Mouse (Mus musculus): ENCODE results near the gene Txndc5.

Txndc5 gene

DNA sequence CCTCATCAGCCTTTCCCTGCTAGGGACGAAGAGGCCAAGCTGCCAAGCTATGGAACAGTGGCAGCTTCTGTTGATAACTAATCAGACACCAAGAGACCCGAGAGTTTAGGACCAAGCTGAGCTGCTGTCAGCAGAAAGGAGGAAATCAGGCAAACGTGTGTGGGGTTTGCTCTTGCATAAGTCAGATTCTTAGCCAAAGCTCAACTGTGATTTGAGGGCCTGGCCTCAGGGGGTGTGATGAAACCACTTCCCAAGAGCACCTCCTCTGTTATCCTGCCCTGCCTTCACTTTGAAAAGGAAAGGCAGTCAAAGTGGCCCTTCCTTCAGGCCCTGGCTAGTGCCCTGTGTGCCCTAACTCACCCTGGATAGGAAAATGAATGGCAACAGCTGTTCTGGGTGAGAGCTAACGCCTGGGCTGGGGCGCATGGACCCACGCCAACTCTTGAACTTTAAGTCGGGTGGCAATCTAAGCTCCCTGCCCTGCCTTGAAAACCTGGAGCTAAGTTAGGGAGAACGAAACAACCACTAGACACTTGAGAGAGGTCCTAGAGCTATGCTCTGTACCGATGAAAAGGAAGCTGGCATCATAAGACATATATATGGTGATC, at the start of gene Txndc5:
Gene Txndc5 (minus strand): TSS at position 138 of the 608 bp plus-strand sequence.
- ChIA-PET POLR2A (interaction anchor here in 3 of 4 experiments (0.6 to 3.6 kb wide), 19 partner anchors 11 to 304 kb away, joined by 3 to 24 read pairs (median 5); no protein-coding TSS in a partner anchor), CTCF (interaction anchor here in 2 of 4 experiments (1.2 kb wide), 2 partner anchors 15 to 21 kb away, joined by 3 read pairs; no protein-coding TSS in a partner anchor)

DNA sequence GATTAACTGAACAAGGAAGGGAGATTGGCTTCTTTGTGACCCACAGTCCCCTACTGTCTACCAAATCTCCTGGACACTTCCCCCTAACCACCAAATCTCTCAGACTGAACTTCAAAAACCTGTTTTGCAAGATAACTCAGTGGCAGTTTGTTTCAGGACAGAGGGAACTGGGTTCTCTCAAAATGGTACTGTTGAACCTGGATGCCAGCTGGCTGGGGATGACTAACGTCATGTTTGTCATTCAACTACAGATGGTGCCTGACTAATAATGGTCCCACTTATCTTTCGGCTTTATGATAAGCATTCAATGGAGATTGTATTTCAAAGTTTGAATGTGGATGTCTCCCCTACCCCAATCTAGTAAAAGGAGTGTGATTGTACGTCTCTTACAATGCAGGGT, 46.0 kb upstream of the Txndc5 start:
- ChIA-PET POLR2A (interaction anchor here in 1 of 4 experiments (0.7 kb wide), 1 partner anchor 41 kb away, joined by 3 read pairs; no protein-coding TSS in a partner anchor), CTCF (no interaction called here)

DNA sequence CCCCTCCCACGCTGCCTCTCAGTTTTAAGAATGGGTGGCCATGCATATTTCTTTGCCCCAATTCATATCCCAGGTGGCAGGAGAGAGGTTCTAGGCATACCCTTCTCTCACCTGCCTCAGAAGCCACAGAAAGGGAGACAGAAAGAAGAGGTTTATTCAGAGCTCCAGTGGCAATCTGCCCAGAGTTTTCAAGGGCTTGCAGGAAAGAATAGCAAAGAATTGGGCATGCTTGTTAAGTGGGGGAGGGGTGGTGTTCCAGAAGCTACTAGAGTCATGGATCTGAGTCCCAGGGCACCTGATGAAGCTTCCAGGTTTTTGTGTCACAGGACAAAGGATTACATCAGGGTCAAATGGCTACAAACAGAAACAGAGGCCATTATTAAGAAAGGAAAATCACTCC, 44.7 kb upstream of the Txndc5 start:
- POLR2A ChIA-PET = no interaction called here
- CTCF ChIA-PET = no interaction called here

DNA sequence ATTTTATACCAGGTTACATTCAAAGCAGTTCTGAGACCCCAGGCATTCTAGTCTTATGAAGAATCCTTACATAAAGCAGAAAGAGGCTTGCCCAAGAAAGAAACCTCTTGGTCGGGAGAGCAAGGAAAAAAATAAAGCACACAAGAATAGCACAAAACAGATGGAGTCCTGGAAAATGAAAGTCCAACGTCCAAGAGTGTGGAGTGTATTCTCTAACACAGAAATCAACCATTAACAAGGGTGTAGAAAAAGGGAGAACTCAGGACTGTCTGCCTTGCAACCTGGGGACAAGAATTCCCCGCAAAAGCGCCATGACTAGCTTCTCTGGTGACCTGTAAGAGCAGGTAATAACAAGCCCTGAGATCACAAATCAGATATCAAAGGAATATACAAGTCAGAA, 36.6 kb upstream of the Txndc5 start:
- POLR2A ChIA-PET = interaction anchor here in 1 of 4 experiments (1.9 kb wide), 1 partner anchor 37 kb away, joined by 5 read pairs; the partner anchor contains the start of gene Txndc5
- CTCF ChIA-PET = interaction anchor here in 1 of 4 experiments (1.1 kb wide), 1 partner anchor 445 kb away, joined by 3 read pairs; no protein-coding TSS in a partner anchor

DNA sequence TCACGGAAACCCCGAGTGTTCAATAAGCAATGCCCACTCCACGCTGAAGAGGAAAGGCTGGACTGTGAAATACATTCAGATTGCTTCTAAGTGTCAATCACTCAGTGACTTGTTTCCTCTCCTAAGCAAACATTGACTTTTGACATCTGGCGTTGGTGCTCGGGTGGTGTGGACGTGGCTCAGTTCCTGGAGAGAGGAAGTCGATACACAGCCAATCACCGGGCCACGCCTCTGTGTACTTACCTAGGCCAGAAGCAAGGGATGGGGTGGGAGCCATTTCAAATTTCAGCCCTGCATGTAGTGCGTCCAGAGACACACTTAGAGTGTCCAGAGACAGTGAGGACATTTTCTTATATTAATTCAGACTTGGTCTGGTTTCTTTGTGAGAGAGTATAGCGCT, 26.0 kb upstream of the Txndc5 start:
- ChIA-PET CTCF (interaction anchor here in 1 of 4 experiments (0.6 kb wide), 1 partner anchor 118 kb away, joined by 10 read pairs; no protein-coding TSS in a partner anchor), POLR2A (no interaction called here)

DNA sequence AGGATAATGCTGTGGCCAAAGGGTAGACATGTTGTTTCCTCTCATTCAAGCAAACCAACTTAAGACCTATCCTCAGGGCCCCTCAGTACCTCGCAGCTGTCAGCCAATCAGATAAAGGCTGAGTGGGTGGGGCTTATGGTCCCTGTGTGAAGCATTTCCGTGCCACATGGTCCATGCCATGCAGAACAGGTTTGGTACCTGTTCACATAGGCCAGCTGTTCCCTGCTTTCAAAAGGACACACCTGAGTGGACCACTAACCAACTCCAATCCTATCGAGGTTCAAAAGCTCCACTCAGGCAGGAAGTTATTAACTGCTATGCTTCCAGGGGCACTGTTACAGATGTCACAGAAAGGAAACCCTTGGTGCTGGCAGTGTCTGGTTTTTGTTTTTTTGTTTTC, 25.6 kb upstream of the Txndc5 start:
- POLR2A ChIA-PET = interaction anchor here in 1 of 4 experiments (0.5 kb wide), 1 partner anchor 724 kb away, joined by 6 read pairs; no protein-coding TSS in a partner anchor
- CTCF ChIA-PET = interaction anchor here in 1 of 4 experiments (0.6 kb wide), 1 partner anchor 118 kb away, joined by 10 read pairs; no protein-coding TSS in a partner anchor

DNA sequence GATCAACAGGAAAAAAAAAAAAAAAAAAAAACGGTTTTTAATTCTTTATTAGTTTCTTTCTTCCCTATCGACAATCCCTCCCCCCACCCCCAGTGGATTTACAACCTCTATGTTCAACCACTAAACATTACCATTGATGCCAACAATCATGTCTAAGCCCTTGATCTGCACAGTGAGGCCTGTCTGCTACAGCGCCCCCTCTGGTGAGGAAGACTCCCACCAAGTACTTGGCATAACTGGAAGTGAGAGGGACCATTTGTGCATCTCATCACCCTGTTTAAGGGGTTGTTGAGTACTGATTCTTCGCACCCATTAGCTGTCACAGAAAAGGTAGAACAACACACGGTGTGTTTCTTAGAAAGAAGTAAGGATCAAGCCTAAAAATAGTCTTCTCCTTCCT, 20.1 kb upstream of the Txndc5 start:
- POLR2A ChIA-PET = interaction anchor here in 2 of 4 experiments (0.7 to 2.0 kb wide), 2 partner anchors 13 to 20 kb away, joined by 7 to 8 read pairs; partner anchors contain the start of gene Txndc5 (in 1 of the 2)
- CTCF ChIA-PET = interaction anchor here in 2 of 4 experiments (0.6 to 0.7 kb wide), 2 partner anchors 35 to 66 kb away, joined by 3 to 4 read pairs; no protein-coding TSS in a partner anchor

DNA sequence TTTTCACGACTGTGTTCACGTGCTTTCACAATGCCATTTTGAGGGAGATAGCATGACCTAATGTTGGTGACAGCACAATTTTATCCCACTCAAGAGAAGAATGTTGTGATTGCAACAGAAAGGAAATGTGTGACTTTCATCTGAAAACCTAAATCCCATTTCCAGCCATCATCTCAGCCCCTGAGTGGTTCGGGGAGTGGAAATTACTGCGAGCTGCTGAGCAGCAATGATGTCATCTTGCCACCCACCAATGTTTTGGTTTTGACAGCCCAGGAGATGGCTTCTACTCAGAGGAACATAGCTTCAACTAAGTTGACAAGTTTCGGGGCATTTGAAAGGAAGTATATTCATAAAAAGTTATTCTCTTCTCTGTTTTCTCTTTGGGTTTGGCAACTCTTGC, 19.1 kb upstream of the Txndc5 start:
- ChIA-PET CTCF (interaction anchor here in 1 of 4 experiments (0.8 kb wide), 1 partner anchor 140 kb away, joined by 3 read pairs; no protein-coding TSS in a partner anchor), POLR2A (interaction anchor here in 1 of 4 experiments (2.0 kb wide), 1 partner anchor 20 kb away, joined by 8 read pairs; the partner anchor contains the start of gene Txndc5)

DNA sequence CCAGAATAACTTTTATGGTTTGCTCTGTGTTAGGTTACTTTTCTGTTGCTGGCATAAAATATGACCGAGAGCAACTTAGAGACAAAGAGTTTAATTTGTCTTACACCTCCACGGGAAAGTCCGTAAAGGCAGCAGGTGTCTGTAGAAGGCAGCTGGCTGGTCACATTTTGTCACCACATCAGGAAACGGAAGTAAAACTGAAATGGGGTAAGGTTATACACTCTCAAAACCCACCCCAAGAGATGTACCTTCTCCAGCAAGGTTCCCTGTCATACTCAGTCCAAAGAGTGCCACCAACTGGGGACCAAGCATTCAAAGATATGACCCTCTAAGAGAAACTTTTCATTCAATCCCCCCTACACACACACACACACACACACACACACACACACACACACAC, 18.1 kb upstream of the Txndc5 start:
- POLR2A ChIA-PET = interaction anchor here in 2 of 4 experiments (0.5 to 1.1 kb wide), 3 partner anchors 23 to 439 kb away, joined by 3 read pairs; no protein-coding TSS in a partner anchor
- CTCF ChIA-PET = interaction anchor here in 1 of 4 experiments (0.8 kb wide), 1 partner anchor 139 kb away, joined by 3 read pairs; no protein-coding TSS in a partner anchor

DNA sequence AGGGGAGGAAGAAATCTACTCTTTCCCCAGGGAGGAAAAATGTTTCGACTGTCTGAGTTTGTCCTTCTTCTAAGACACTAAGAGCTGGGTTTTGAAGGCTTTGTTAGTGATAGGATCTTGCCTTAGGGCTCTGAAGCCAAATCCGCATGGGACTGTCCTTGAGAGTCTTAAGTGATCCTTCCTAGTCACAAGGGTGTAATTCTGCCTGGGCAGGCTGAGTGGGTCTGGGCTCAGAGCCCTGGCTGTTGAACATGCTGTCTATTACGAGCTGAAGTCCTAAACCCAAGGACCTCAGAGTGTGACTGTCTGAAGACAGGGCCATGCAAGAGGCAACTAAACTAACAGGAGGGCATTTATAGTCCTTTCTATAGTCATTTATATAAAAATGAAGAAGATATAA, 16.8 kb upstream of the Txndc5 start:
- POLR2A ChIA-PET = interaction anchor here in 1 of 4 experiments (0.6 kb wide), 1 partner anchor 82 kb away, joined by 3 read pairs; no protein-coding TSS in a partner anchor
- CTCF ChIA-PET = interaction anchor here in 1 of 4 experiments (0.9 kb wide), 1 partner anchor 85 kb away, joined by 3 read pairs; no protein-coding TSS in a partner anchor

DNA sequence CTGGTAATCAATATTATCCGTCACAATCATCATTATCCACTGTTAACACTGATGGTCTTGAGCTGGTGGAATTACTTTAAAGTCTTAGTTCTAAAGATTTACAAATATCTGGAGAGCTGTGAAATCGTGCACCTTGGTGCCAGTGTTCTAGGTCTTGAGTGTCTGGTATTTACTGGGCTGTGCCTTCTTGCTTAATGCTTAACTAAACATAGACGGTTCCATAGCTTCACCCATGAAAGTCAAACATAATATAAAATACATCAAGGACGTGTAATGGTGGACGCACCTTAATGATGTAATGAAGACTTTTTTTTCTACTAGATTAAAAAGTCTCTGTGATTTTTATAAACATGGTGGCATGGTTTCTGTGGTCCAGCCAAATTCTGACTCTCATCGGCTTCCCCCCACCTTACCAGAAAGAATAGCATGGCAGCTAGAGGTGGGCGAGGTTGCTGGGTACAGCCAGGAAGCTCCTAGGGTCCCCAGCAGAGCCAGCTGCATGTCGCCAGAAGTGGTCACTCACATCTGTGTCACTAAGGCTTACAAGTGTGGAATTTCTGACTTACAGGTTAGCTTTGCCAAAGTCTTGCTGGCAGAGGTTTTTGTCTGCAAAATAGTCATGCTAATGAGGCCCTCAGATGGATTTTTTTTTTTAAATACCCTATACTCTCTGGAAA, 16.3 kb upstream of the Txndc5 start:
- POLR2A ChIA-PET = no interaction called here
- CTCF ChIA-PET = interaction anchor here in 1 of 4 experiments (0.9 kb wide), 1 partner anchor 85 kb away, joined by 3 read pairs; no protein-coding TSS in a partner anchor

DNA sequence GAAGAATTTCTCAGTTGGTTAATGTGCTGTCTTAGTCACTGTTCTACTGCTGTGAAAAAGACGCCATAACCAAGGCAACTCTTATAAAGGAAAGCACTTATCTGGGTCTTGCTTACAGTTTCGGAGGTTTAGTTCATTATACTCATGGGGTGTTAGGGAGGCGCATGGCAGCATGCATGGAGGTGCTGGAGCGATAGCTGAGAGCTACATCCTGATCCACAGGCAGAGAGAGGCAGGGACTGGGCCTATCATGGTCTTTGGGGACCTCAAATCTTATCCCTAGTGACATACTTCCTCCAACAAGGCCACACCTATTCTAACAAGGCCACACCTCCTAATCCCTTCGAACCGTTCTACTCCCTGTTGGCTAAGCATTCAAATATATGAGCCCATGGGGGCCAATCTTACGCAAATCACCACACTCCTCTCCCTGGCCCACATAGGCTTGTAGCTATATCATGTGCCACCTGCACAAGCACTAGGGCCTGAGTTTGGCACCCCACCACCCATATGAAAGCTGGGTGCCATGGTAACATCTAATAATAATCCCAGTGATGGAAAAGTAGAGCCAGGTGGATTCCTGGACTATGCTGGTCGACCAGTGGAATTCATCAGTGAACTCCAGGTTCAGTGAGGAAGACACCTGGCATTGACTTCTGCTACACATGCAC, 15.0 kb upstream of the Txndc5 start:
- CTCF ChIA-PET = interaction anchor here in 1 of 4 experiments (0.6 kb wide), 1 partner anchor 326 kb away, joined by 5 read pairs; no protein-coding TSS in a partner anchor
- POLR2A ChIA-PET = interaction anchor here in 1 of 4 experiments (0.7 kb wide), 1 partner anchor 15 kb away, joined by 3 read pairs; the partner anchor contains the start of gene Txndc5

DNA sequence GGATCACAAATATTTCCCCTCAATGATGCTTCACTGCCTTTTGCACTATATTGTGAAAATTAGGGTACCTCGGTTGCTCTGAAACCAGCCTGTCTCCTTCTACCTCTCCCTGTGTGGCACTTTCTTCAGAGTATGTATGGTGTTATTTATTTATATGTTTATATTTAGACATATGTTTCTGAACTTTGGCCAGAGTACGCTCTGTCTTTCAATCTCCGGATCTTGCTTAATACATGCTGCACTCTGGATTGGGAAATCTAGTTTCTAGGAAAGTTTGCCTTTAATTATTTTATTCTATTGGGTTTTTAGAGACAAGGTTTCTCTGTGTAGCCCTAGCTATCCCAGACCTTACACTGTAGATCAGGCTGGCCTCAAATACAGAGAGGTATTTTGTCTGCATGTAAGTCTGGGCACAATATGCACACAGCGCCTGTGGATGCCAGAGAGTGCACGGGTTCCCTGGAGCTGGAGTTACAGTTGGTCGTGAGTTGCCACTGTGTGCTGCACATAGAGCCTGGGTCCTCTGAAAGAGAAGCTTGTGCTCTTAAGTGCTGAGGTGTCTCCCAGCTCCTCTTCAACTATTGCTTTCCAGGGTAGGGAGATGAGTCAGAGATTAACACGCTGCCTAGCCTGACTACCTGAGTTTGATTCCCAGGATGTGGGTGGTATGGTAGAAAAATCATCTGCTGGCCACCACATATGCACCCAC, 10.7 kb upstream of the Txndc5 start:
- POLR2A ChIA-PET = interaction anchor here in 1 of 4 experiments (1.0 kb wide), 1 partner anchor 11 kb away, joined by 3 read pairs; the partner anchor contains the start of gene Txndc5
- CTCF ChIA-PET = no interaction called here

DNA sequence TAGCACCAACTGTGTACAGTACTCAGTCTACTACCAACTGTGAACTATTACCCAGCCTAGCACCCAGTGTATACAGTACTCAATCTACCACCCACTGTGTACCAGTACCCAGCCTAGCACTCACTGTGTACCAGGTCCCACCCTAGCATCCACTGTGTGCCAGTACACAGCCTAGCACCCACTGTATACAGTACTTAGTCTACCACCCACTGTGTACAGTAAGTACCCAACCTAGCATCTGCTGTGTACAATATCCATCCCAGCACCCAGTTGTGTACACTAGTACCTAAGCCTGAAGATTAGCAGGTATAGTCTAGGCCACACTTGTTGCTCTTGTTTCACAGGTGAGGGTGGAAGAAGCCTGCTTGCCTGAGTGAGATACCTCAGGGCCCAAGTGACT, 8.9 kb upstream of the Txndc5 start:
- ChIA-PET POLR2A (no interaction called here), CTCF (no interaction called here)

DNA sequence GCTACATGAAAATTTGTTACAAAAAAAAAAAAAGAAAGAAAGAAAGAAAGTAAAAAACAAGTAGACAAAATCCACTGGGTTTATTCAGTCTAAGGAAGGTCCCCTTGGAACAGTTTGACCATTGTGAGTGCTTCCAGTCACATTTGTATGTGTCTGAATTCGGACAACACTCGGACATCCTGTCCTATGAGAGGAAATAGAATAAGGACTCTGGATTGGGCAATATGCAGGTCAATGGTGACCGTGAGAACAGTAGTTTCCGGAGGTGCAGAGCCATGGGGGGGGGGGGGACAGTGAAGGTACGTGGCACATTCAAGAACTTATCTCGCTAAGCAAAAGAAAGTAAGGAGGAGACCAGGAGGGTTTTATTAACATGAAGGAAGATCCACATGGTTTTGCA, 6.1 kb upstream of the Txndc5 start:
- ChIA-PET POLR2A (interaction anchor here in 1 of 4 experiments (0.6 kb wide), 1 partner anchor 14 kb away, joined by 7 read pairs; no protein-coding TSS in a partner anchor), CTCF (interaction anchor here in 1 of 4 experiments (0.7 kb wide), 1 partner anchor 175 kb away, joined by 4 read pairs; no protein-coding TSS in a partner anchor)

DNA sequence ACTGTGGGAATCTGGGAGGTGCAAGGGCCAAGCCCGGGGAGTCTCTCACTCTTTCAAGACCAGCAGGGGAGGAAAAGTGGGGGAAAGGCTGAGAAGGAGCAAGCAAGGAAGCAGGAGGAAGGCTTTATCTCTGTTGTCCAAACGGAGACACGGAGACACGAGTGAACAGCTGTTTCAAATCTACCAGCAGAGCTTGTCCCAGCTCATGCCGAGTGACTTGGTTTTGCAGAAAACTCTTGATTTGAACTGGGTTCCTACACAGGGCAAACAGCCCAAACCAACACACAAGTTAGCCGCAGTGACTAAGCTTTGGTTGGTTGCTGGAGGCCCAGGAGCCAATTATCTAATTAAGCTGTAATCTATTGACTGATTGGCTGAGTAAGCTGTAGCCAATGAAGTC, 5.4 kb upstream of the Txndc5 start:
- CTCF ChIA-PET = interaction anchor here in 1 of 4 experiments (0.7 kb wide), 1 partner anchor 176 kb away, joined by 4 read pairs; no protein-coding TSS in a partner anchor
- POLR2A ChIA-PET = interaction anchor here in 1 of 4 experiments (0.6 kb wide), 1 partner anchor 41 kb away, joined by 3 read pairs; no protein-coding TSS in a partner anchor

DNA sequence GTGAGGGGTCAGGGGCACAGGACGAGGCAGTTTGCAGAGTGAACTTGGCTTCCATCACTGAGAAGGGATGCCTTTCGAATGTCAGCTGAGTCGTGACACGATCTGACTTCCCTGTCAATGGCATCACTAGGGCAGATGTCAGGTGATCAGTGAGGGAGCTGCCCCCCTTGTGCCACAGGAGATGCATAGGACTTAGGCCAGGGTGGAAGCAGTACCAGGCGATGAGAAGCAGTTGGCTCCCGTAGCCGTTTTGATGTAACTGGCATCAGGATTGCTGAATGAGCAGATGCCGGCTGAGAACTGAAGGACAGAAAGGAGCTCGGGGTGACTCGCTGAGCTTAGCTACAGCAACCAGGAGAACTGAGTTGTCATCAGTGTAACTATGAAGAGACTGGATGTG, 4.8 kb upstream of the Txndc5 start:
- ChIA-PET CTCF (no interaction called here), POLR2A (no interaction called here)

DNA sequence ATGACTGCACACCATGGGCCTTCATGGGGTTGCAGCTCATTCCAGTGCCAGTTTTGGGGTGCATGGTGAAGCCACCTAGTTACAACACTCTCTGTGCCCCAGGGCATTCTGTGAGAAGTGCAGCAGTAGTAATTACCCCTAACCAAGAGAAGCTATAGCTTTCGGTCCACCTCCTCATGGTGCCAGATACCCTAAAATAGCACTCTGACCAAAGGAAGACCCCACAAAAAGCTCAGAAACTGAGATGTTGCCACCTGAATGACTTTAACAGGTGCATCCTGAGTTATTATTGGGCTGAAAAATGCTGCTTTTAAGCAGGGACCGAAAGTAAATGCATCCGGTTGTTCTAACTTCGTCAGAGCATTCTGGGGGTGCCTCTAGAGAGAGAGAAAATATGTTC, 2.9 kb upstream of the Txndc5 start:
- CTCF ChIA-PET = no interaction called here
- POLR2A ChIA-PET = interaction anchor here in 1 of 4 experiments (1.2 kb wide), 1 partner anchor 18 kb away, joined by 3 read pairs; no protein-coding TSS in a partner anchor
